Mouse (Mus musculus) common myeloid progenitor, adult 5-6 weeks (primary cell): ENCODE measurements around the gene Mas1. TPM values are rescaled to one million over a fixed set of nuclear protein-coding genes. Genes with fewer than 3 reads are reported as not detected.

ENCODE experiments used
- ATAC-seq: replicated peaks from 2 replicates; pipeline ENCODE4 v1.8.0; 2016; ENCODE audit warnings: low read depth, mild to moderate bottlenecking, moderate TSS enrichment, inconsistent platforms; ENCODE audit not compliant: poor library complexity, severe bottlenecking
- total RNA-seq: library from RNA; stranded (forward); fragments of 200-1000, 187-1606 nt; gene quantifications from 2 replicates; pipeline ENCODE4 v1.2.3, GENCODE M21; 2017

Mas1 gene
- total RNA-seq, 1 experiment from 2014 or later, result not detected

GRCm38 (mm10) chr17:12791420-12791819 is 76.5 kb downstream of the Mas1 start:
- ATAC-seq, result no peak

DNA sequence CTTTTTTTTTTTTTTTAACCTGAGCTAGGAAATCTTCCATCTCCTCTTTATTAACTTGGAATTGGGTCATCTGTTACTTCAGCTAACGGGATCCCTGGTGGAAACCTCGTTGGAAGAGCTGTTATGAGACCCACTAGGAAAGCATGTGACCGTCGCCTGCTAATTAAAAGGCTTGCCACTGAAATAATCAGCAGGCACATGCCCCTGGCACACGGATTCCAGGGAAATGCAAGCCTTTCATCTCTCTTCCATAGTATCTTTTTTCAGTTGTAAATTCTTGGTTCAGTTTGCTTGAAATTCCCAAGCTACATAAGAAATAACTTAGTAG is 76.9 kb downstream of the Mas1 start:
- ATAC-seq, result no peak

Other genes starting within 250 kb of the Mas1 start
- gene Slc22a1, start 192.3 kb downstream of the Mas1 start, total RNA-seq, result not detected in 2 replicates
- gene Igf2r, start 98.5 kb downstream of the Mas1 start, total RNA-seq, result 5.8 and 7.3 TPM in 2 replicates
- not detected in 2 replicates for gene Mrgprh, start 7.9 kb upstream of the Mas1 start, total RNA-seq
- gene Pnldc1, start 42.1 kb upstream of the Mas1 start, total RNA-seq, result not detected in 2 replicates
- 929 and 961 TPM in 2 replicates for gene Tcp1, start 47.6 kb upstream of the Mas1 start, total RNA-seq
- gene Mrpl18, start 48.2 kb upstream of the Mas1 start, total RNA-seq, result 205 and 229 TPM in 2 replicates
- 0.27 and 0.29 TPM in 2 replicates for gene Acat3, start 72.5 kb upstream of the Mas1 start, total RNA-seq
- gene Acat2, start 92.6 kb upstream of the Mas1 start, total RNA-seq, result 14.9 and 17.3 TPM in 2 replicates
- 274 and 376 TPM in 2 replicates for gene Wtap, start 126.0 kb upstream of the Mas1 start, total RNA-seq
- 77.1 and 80.1 TPM in 2 replicates for gene Sod2, start 138.7 kb upstream of the Mas1 start, total RNA-seq
- gene Gpr31b, start 184.2 kb upstream of the Mas1 start, total RNA-seq, result 0.73 TPM in 1 of 2 replicates, not detected in the other
- gene Tcp10b, start 193.0 kb upstream of the Mas1 start, total RNA-seq, result 0.09 and 0.58 TPM in 2 replicates